Comparison of ENCODE assay signal across 9 mouse cellular contexts in genomic region chr19:6384954-6385353, GRCm38 (mm10). TPM values are rescaled to one million over a fixed set of nuclear protein-coding genes. Genes with fewer than 3 reads are reported as not detected.
A peak's percentile ranks its signal among the peaks of the same experiment; 100 is the strongest.
DNase-seq lines count a peak whose midpoint lies in the region; ATAC-seq and TF ChIP-seq lines count a peak whose summit lies in the region.
"Had no signal": no experiment of that assay in that cellular context is flagged by ENCODE, and none has a peak within 500 bp of the region (broad histone marks: within the 10 kb centered on the region; RNA-seq: fewer than 3 reads in every experiment).

No protein-coding gene starts in this region.

- no peaks in the 10 kb centered on the region for H3K27me3 ChIP-seq in forebrain, embryonic 11.5 days (ENCODE audit: control insufficient read depth, insufficient read depth, low read length)
- H3K27me3 ChIP-seq in forebrain, embryonic 12.5 days: 0 out of 2 replicates have a peak, but pooled peaks cover 10% of the 10 kb centered on the region
- peaks cover 31% of the 10 kb centered on the region for H3K27me3 ChIP-seq in midbrain, embryonic 10.5 days (ENCODE audit: low read depth, poor library complexity, severe bottlenecking)
- H3K27me3 ChIP-seq in midbrain, embryonic 14.5 days (ENCODE audit: control insufficient read depth, insufficient read depth, low read length): no peaks in the 10 kb centered on the region
- no peaks in the 10 kb centered on the region for H3K27me3 ChIP-seq in heart, postnatal 0 days (ENCODE audit: control insufficient read depth, insufficient read depth, low read length)
- no peaks in the 10 kb centered on the region for H3K27me3 ChIP-seq in forebrain, embryonic 14.5 days (replicated peaks; ENCODE audit: control insufficient read depth, insufficient read depth, low read length)

- H3K4me1 ChIP-seq in forebrain, embryonic 11.5 days (replicated peaks; ENCODE audit: control insufficient read depth, insufficient read depth, low read length): peaks cover 4% of the 10 kb centered on the region
- H3K4me1 ChIP-seq in forebrain, embryonic 12.5 days: peaks cover 23% of the 10 kb centered on the region
- peaks cover 47% of the 10 kb centered on the region for H3K4me1 ChIP-seq in midbrain, embryonic 10.5 days
- H3K4me1 ChIP-seq in midbrain, embryonic 14.5 days (ENCODE audit: control insufficient read depth, insufficient read depth, low read length): 0 out of 2 replicates have a peak, but pooled peaks cover 3% of the 10 kb centered on the region
- peaks cover 29% of the 10 kb centered on the region for H3K4me1 ChIP-seq in heart, postnatal 0 days (ENCODE audit: control insufficient read depth, insufficient read depth)
- peaks cover 3% of the 10 kb centered on the region; the same call in 1 of the 2 replicates for H3K4me1 ChIP-seq in forebrain, embryonic 14.5 days (ENCODE audit: control insufficient read depth, insufficient read depth, low read length)

- H3K4me2 ChIP-seq in forebrain, embryonic 11.5 days (ENCODE audit: low read depth, low read length, severe bottlenecking): no peak overlapping the region
- no peak overlapping the region for H3K4me2 ChIP-seq in forebrain, embryonic 12.5 days
- no peak overlapping the region for H3K4me2 ChIP-seq in midbrain, embryonic 14.5 days (ENCODE audit: low read length)
- H3K4me2 ChIP-seq in heart, postnatal 0 days (ENCODE audit: low read depth, low read length): peak overlapping the region; percentile 67
- no peak overlapping the region for H3K4me2 ChIP-seq in forebrain, embryonic 14.5 days (ENCODE audit: low read length)

- H3K36me3 ChIP-seq in forebrain, embryonic 11.5 days (ENCODE audit: control insufficient read depth, insufficient read depth, low read length): no peaks in the 10 kb centered on the region
- H3K36me3 ChIP-seq in forebrain, embryonic 12.5 days (replicated peaks): peaks cover 5% of the 10 kb centered on the region; the same call in 1 of the 2 replicates
- peaks cover 12% of the 10 kb centered on the region for H3K36me3 ChIP-seq in midbrain, embryonic 10.5 days
- 0 out of 2 replicates have a peak, but pooled peaks cover 2% of the 10 kb centered on the region for H3K36me3 ChIP-seq in midbrain, embryonic 14.5 days (ENCODE audit: control insufficient read depth, insufficient read depth, low read length)
- H3K36me3 ChIP-seq in heart, postnatal 0 days (replicated peaks; ENCODE audit: control insufficient read depth, insufficient read depth, low read length): peaks cover 29% of the 10 kb centered on the region
- 0 out of 2 replicates have a peak, but pooled peaks cover 4% of the 10 kb centered on the region for H3K36me3 ChIP-seq in forebrain, embryonic 14.5 days (ENCODE audit: control insufficient read depth, insufficient read depth, low read length)

- ATAC-seq in forebrain, embryonic 11.5 days (replicated peaks; ENCODE audit: low FRiP score): no peak
- ATAC-seq in forebrain, embryonic 12.5 days (ENCODE audit: low FRiP score): no peak
- ATAC-seq in midbrain, embryonic 14.5 days (ENCODE audit: low FRiP score, low TSS enrichment): no peak
- peak; percentile 16; the same call in 1 of the 2 replicates for ATAC-seq in heart, postnatal 0 days (ENCODE audit: insufficient read depth, low read depth)
- ATAC-seq in forebrain, embryonic 14.5 days: no peak

- TF ChIP-seq EP300 in heart, postnatal 0 days (IDR thresholded peaks at IDR 0.05; ENCODE audit: low read depth): no peak

- H3K27ac ChIP-seq in forebrain, embryonic 11.5 days (ENCODE audit: low read depth, low read length): no peak overlapping the region
- H3K27ac ChIP-seq in forebrain, embryonic 12.5 days: no peak overlapping the region
- H3K27ac ChIP-seq in midbrain, embryonic 10.5 days (replicated peaks): 0 out of 2 replicates have a peak overlapping the region, but pooled peaks have one; percentile 64
- H3K27ac ChIP-seq in midbrain, embryonic 14.5 days (replicated peaks; ENCODE audit: low read depth, low read length): no peak overlapping the region
- peak overlapping the region; percentile 87 for H3K27ac ChIP-seq in heart, postnatal 0 days (ENCODE audit: low read depth)
- no peak overlapping the region for H3K27ac ChIP-seq in left cerebral cortex, adult 2 months
- H3K27ac ChIP-seq in forebrain, embryonic 14.5 days (ENCODE audit: low read depth, low read length): no peak overlapping the region

- DNase-seq in forebrain, embryonic 11.5 days (ENCODE audit: low spot score): peak; percentile 47
- DNase-seq in midbrain, embryonic 10.5 days (ENCODE audit: low spot score): no peak
- no peak for DNase-seq in midbrain, embryonic 14.5 days
- no peak for DNase-seq in heart, postnatal 0 days (ENCODE audit: low spot score)
- no peak for DNase-seq in left cerebral cortex, adult 2 months (ENCODE audit: extremely low spot score in 1 of 2, low spot score in 2 of 2)
- no peak for DNase-seq in T-cell, adult 2 months (ENCODE audit: low spot score)
- DNase-seq in forebrain, embryonic 14.5 days (ENCODE audit: low spot score): no peak
- DNase-seq: spleen, adult 18-20 months had no signal

- intact Hi-C loops in left cerebral cortex, adult 2 months (cut with DNase I): no loop called here

- no peaks in the 10 kb centered on the region for H3K9me3 ChIP-seq in forebrain, embryonic 11.5 days (ENCODE audit: control insufficient read depth, low read length)
- H3K9me3 ChIP-seq in forebrain, embryonic 12.5 days: no peaks in the 10 kb centered on the region
- H3K9me3 ChIP-seq in midbrain, embryonic 10.5 days (replicated peaks): no peaks in the 10 kb centered on the region
- no peaks in the 10 kb centered on the region for H3K9me3 ChIP-seq in midbrain, embryonic 14.5 days (ENCODE audit: control insufficient read depth, low read length)
- no peaks in the 10 kb centered on the region for H3K9me3 ChIP-seq in heart, postnatal 0 days (replicated peaks; ENCODE audit: control insufficient read depth, low read length)
- H3K9me3 ChIP-seq in forebrain, embryonic 14.5 days (replicated peaks; ENCODE audit: control insufficient read depth, low read length): no peaks in the 10 kb centered on the region

- H3K4me3 ChIP-seq in forebrain, embryonic 11.5 days (ENCODE audit: low read depth, low read length): no peak overlapping the region
- H3K4me3 ChIP-seq in forebrain, embryonic 12.5 days (replicated peaks): no peak overlapping the region
- H3K4me3 ChIP-seq in midbrain, embryonic 10.5 days: no peak overlapping the region
- no peak overlapping the region for H3K4me3 ChIP-seq in midbrain, embryonic 14.5 days (replicated peaks; ENCODE audit: low read depth, low read length)
- H3K4me3 ChIP-seq in heart, postnatal 0 days (ENCODE audit: low read depth, low read length): peak overlapping the region; percentile 52
- H3K4me3 ChIP-seq in left cerebral cortex, adult 2 months: no peak overlapping the region
- H3K4me3 ChIP-seq in forebrain, embryonic 14.5 days (ENCODE audit: low read depth, low read length): no peak overlapping the region

- H3K9ac ChIP-seq in forebrain, embryonic 11.5 days (ENCODE audit: low read length): no peak overlapping the region
- H3K9ac ChIP-seq in forebrain, embryonic 12.5 days: no peak overlapping the region
- H3K9ac ChIP-seq in midbrain, embryonic 14.5 days (replicated peaks; ENCODE audit: low read length): no peak overlapping the region
- H3K9ac ChIP-seq in heart, postnatal 0 days (replicated peaks; ENCODE audit: low read depth, low read length): peak overlapping the region; percentile 55
- no peak overlapping the region for H3K9ac ChIP-seq in forebrain, embryonic 14.5 days (ENCODE audit: low read length)

- WGBS in forebrain, embryonic 11.5 days: 82% methylated on average over 11 of the region's 11 CpGs
- WGBS in forebrain, embryonic 12.5 days: 88% methylated on average over 11 of the region's 11 CpGs
- WGBS in midbrain, embryonic 10.5 days: 90% methylated on average over 11 of the region's 11 CpGs
- 89% methylated on average over 11 of the region's 11 CpGs for WGBS in midbrain, embryonic 14.5 days
- WGBS in heart, postnatal 0 days: 23% methylated on average over 11 of the region's 11 CpGs
- 87% methylated on average over 11 of the region's 11 CpGs for WGBS in forebrain, embryonic 14.5 days

- no peak for TF ChIP-seq CTCF in heart, postnatal 0 days (IDR thresholded peaks at IDR 0.05; ENCODE audit: low read depth)
- no peak for TF ChIP-seq CTCF in left cerebral cortex, adult 2 months (IDR thresholded peaks at IDR 0.05)

RNA-seq across cellular contexts. Expression of gene Pygm, which starts 0.8 kb away (rescaled TPM):
- 1.2 TPM in 2 replicates for polyA plus RNA-seq in forebrain, embryonic 11.5 days (2014; fragmentation: Nextera tagmentation; extraction: Ambion mirVana)
- 0.78 and 1.5 TPM in 2 replicates for polyA plus RNA-seq in forebrain, embryonic 12.5 days (2016; fragmentation: Nextera tagmentation; extraction: Ambion mirVana)
- 2.1 and 2.7 TPM in 2 replicates for polyA plus RNA-seq in midbrain, embryonic 10.5 days (2016; fragmentation: Nextera tagmentation; extraction: Ambion mirVana)
- polyA plus RNA-seq in midbrain, embryonic 14.5 days (2014; fragmentation: Nextera tagmentation; extraction: Ambion mirVana): 2.0 and 2.9 TPM in 2 replicates
- 451 and 487 TPM in 2 replicates for total RNA-seq in heart, postnatal 0 days (2014; rRNA removed; ENCODE audit: low replicate concordance)
- polyA plus RNA-seq in heart, postnatal 0 days (2015; fragmentation: Nextera tagmentation; extraction: Ambion mirVana): 390 and 400 TPM in 2 replicates
- total RNA-seq in left cerebral cortex, adult 2 months (2021): 10 to 100 TPM; 28.4 to 32.7 TPM
- 1.3 and 3.0 TPM in 2 replicates for polyA plus RNA-seq in forebrain, embryonic 14.5 days (2014; fragmentation: Nextera tagmentation; extraction: Ambion mirVana)

RNA-seq across cellular contexts. Expression of gene Rasgrp2, which starts 14.2 kb away (rescaled TPM):
- polyA plus RNA-seq in forebrain, embryonic 11.5 days (2014; fragmentation: Nextera tagmentation; extraction: Ambion mirVana): 9.5 and 12.9 TPM in 2 replicates
- 13.1 and 15.1 TPM in 2 replicates for polyA plus RNA-seq in forebrain, embryonic 12.5 days (2016; fragmentation: Nextera tagmentation; extraction: Ambion mirVana)
- 13.5 and 16.3 TPM in 2 replicates for polyA plus RNA-seq in midbrain, embryonic 10.5 days (2016; fragmentation: Nextera tagmentation; extraction: Ambion mirVana)
- 32.9 and 58.5 TPM in 2 replicates for polyA plus RNA-seq in midbrain, embryonic 14.5 days (2014; fragmentation: Nextera tagmentation; extraction: Ambion mirVana)
- total RNA-seq in heart, postnatal 0 days (2014; rRNA removed; ENCODE audit: low replicate concordance): 25.3 and 55.6 TPM in 2 replicates
- polyA plus RNA-seq in heart, postnatal 0 days (2015; fragmentation: Nextera tagmentation; extraction: Ambion mirVana): 46.6 and 55.5 TPM in 2 replicates
- 10 to 100 TPM; 61.1 to 72.2 TPM for total RNA-seq in left cerebral cortex, adult 2 months (2021)
- polyA plus RNA-seq in forebrain, embryonic 14.5 days (2014; fragmentation: Nextera tagmentation; extraction: Ambion mirVana): 28.6 and 30.7 TPM in 2 replicates

RNA-seq across cellular contexts. Expression of gene Sf1, which starts 21.5 kb away (rescaled TPM):
- 275 and 283 TPM in 2 replicates for polyA plus RNA-seq in forebrain, embryonic 11.5 days (2014; fragmentation: Nextera tagmentation; extraction: Ambion mirVana)
- 204 and 221 TPM in 2 replicates for polyA plus RNA-seq in forebrain, embryonic 12.5 days (2016; fragmentation: Nextera tagmentation; extraction: Ambion mirVana)
- polyA plus RNA-seq in midbrain, embryonic 10.5 days (2016; fragmentation: Nextera tagmentation; extraction: Ambion mirVana): 189 and 194 TPM in 2 replicates
- 99.6 and 125 TPM in 2 replicates for polyA plus RNA-seq in midbrain, embryonic 14.5 days (2014; fragmentation: Nextera tagmentation; extraction: Ambion mirVana)
- 41.8 and 94.6 TPM in 2 replicates for total RNA-seq in heart, postnatal 0 days (2014; rRNA removed; ENCODE audit: low replicate concordance)
- polyA plus RNA-seq in heart, postnatal 0 days (2015; fragmentation: Nextera tagmentation; extraction: Ambion mirVana): 31.8 and 38.3 TPM in 2 replicates
- total RNA-seq in left cerebral cortex, adult 2 months (2021): 100 to 1,000 TPM; 208 to 212 TPM
- polyA plus RNA-seq in forebrain, embryonic 14.5 days (2014; fragmentation: Nextera tagmentation; extraction: Ambion mirVana): 90.4 and 115 TPM in 2 replicates

RNA-seq across cellular contexts. Expression of gene Nrxn2, which starts 33.6 kb away (rescaled TPM):
- polyA plus RNA-seq in forebrain, embryonic 11.5 days (2014; fragmentation: Nextera tagmentation; extraction: Ambion mirVana): 8.1 and 10.4 TPM in 2 replicates
- 17.1 and 17.6 TPM in 2 replicates for polyA plus RNA-seq in forebrain, embryonic 12.5 days (2016; fragmentation: Nextera tagmentation; extraction: Ambion mirVana)
- polyA plus RNA-seq in midbrain, embryonic 10.5 days (2016; fragmentation: Nextera tagmentation; extraction: Ambion mirVana): 5.1 and 7.2 TPM in 2 replicates
- polyA plus RNA-seq in midbrain, embryonic 14.5 days (2014; fragmentation: Nextera tagmentation; extraction: Ambion mirVana): 54.1 and 105 TPM in 2 replicates
- not detected in 2 replicates for total RNA-seq in heart, postnatal 0 days (2014; rRNA removed; ENCODE audit: low replicate concordance)
- 0.67 and 0.68 TPM in 2 replicates for polyA plus RNA-seq in heart, postnatal 0 days (2015; fragmentation: Nextera tagmentation; extraction: Ambion mirVana)
- 100 to 1,000 TPM; 618 to 620 TPM for total RNA-seq in left cerebral cortex, adult 2 months (2021)
- 39.5 and 41.7 TPM in 2 replicates for polyA plus RNA-seq in forebrain, embryonic 14.5 days (2014; fragmentation: Nextera tagmentation; extraction: Ambion mirVana)

RNA-seq across cellular contexts. Expression of gene Map4k2, which starts 44.0 kb away (rescaled TPM):
- 11.8 and 13.7 TPM in 2 replicates for polyA plus RNA-seq in forebrain, embryonic 11.5 days (2014; fragmentation: Nextera tagmentation; extraction: Ambion mirVana)
- polyA plus RNA-seq in forebrain, embryonic 12.5 days (2016; fragmentation: Nextera tagmentation; extraction: Ambion mirVana): 14.4 and 15.1 TPM in 2 replicates
- 11.3 and 13.8 TPM in 2 replicates for polyA plus RNA-seq in midbrain, embryonic 10.5 days (2016; fragmentation: Nextera tagmentation; extraction: Ambion mirVana)
- 14.3 and 18.8 TPM in 2 replicates for polyA plus RNA-seq in midbrain, embryonic 14.5 days (2014; fragmentation: Nextera tagmentation; extraction: Ambion mirVana)
- 48.4 and 59.1 TPM in 2 replicates for total RNA-seq in heart, postnatal 0 days (2014; rRNA removed; ENCODE audit: low replicate concordance)
- 9.6 and 10.1 TPM in 2 replicates for polyA plus RNA-seq in heart, postnatal 0 days (2015; fragmentation: Nextera tagmentation; extraction: Ambion mirVana)
- total RNA-seq in left cerebral cortex, adult 2 months (2021): 100 to 1,000 TPM in 1 of 2 experiments, 10 to 100 TPM in 1; 94.9 to 108 TPM
- polyA plus RNA-seq in forebrain, embryonic 14.5 days (2014; fragmentation: Nextera tagmentation; extraction: Ambion mirVana): 6.2 and 11.2 TPM in 2 replicates

Comparison
In these comparisons a context has a peak if more than half of its experiments do, and no peak if none do; other contexts are left out.
1. H3K27ac ChIP-seq: peak in midbrain, embryonic 10.5 days (single experiment) and heart, postnatal 0 days (single experiment); none in forebrain, embryonic 11.5 days (single experiment), forebrain, embryonic 12.5 days (single experiment), midbrain, embryonic 14.5 days (single experiment), left cerebral cortex, adult 2 months (single experiment) and forebrain, embryonic 14.5 days (single experiment).
2. RNA of gene Pygm, which starts 0.8 kb away (polyA plus RNA-seq): 390 to 400 TPM in heart, postnatal 0 days; 2.0 to 2.9 TPM in midbrain, embryonic 14.5 days, 2.1 to 2.7 TPM in midbrain, embryonic 10.5 days, 0.78 to 1.5 TPM in forebrain, embryonic 12.5 days, 1.3 to 3.0 TPM in forebrain, embryonic 14.5 days and 1.2 TPM in forebrain, embryonic 11.5 days; every median in the first group is over 10 times any median in the second.